Mouse (Mus musculus) lung, adult 18-20 months (tissue): ENCODE results near the gene Hoxd12.
A peak's percentile ranks its signal among the peaks of the same experiment; 100 is the strongest.

Experiments used
- DNase-seq, 2 experiments: peaks; one replicate each; pipeline ENCODE4 v3.0.0; 2022; ENCODE audit warnings: mixed read lengths in 2 of 2

Hoxd12 gene

DNA sequence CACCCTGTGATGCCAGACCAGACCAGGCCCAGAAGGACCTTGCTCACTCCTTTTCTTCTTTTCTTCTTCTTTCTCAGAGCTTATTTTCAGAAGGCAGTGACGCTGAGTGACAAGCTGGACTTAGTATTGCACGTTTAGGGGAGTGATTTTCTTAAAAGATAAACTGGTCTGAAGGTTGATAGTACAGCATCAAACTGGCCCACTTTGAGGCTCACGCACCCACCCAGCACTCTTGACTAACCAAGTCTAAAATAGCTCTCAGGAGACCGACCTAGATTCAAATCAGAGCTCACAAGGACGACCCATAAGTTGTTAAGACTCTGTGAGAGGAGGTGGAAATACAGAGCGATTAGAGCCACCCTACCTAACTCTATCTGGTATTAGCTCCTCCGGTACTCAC, 8.4 kb upstream of the Hoxd12 start:
- no peak for DNase-seq

DNA sequence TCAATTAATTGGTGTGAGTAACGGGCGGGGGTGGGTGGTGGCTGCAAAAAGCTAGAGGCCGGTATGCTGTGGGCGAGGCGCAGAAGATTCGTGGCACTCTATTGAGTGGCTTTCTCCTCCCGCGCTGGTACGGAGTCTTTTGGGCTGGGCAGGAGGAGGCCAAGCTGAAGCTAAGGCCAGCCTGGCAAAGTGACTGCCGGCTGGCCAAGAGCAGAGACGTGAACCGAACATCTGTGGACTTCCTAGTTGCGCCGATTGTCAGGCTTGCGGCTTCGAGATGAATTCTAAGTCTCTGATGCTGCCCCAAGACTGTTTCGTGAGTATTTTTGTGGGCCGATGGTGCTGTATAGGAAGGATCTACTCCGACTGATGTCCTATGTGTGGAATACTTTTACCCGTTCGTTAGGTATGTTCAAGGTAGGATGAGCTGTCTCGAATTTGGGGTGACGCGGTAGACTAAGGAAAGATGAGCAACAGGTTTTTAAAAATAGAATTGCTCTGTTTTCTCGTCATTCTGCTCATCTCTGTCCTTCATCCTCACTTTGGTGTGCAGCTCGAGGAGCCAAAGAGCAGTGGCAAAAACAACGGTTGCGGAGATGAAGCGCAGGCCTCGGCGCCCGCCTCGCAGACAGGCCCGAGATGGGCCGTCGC, 7.5 kb upstream of the Hoxd12 start:
- DNase-seq = no peak

DNA sequence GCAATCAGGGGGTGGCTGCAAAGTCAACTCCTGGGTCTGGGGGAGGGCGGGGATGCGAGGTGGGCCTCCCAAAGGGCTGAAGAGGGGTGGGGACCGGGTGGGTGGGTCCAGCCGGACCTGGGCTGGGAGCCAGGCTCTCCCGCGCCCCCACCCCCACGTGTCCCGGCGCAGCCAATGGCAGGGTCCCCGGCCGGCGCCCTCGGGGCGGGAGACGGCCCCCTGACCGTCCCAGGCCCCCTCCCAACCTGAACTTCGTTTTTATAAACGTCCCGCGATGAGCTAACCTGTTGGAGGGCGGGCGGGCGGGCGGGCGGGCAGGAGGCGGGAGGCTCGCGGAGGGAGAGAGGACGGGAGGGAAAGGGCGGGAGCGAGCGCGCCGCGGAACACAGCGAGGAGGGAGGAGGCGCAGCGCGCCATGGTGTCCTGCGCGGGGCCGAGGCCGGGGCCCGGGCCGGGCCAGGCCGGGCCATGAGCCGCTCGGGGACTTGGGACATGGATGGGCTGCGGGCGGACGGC, 6.9 kb upstream of the Hoxd12 start, which contains the start of gene Hoxd13:
Hoxd13 (plus strand) TSS at position 469 of the 516 bp plus-strand sequence.
- no peak for DNase-seq

DNA sequence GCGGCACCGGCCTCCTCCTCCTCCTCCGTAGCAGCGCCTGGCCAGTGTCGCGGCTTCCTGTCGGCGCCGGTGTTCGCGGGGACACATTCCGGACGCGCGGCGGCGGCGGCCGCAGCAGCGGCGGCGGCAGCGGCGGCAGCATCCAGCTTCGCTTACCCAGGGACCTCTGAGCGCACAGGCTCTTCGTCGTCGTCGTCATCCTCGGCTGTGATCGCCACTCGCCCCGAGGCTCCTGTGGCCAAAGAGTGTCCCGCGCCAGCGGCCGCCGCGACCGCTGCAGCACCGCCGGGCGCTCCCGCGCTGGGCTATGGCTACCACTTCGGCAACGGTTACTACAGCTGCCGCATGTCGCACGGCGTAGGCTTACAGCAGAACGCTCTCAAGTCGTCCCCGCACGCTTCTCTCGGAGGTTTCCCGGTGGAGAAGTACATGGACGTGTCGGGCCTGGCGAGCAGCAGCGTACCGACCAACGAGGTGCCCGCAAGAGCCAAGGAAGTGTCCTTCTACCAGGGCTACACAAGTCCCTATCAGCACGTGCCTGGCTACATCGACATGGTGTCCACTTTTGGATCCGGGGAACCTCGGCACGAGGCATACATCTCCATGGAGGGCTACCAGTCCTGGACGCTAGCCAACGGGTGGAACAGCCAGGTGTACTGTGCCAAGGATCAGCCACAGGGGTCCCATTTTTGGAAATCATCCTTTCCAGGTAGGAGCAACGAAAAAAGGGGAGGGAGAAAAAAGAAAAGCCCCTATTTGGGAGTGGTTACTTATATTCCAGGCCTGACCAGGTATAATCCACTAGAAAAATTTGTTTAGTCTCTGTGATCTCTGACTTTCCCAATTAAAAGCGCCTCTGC, 6.2 kb upstream of the Hoxd12 start:
- DNase-seq = no peak

DNA sequence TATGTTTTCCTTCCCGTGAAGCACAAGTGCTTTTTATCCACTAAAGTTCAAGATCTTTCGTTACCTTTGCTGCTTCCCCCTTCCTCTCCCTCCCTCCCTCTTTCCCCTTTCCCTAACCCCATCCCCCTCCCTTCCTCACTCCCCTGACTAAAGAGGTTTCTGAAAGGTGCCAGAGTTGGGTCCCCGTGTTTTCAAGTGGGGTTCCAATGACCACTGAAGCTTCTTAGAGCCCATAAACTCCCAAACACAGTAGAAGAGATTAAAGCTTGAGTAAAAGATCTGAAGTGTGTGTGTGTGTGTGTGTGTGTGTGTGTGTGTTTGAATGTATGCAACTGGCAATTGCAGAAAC, 5.6 kb upstream of the Hoxd12 start:
- no peak for DNase-seq

DNA sequence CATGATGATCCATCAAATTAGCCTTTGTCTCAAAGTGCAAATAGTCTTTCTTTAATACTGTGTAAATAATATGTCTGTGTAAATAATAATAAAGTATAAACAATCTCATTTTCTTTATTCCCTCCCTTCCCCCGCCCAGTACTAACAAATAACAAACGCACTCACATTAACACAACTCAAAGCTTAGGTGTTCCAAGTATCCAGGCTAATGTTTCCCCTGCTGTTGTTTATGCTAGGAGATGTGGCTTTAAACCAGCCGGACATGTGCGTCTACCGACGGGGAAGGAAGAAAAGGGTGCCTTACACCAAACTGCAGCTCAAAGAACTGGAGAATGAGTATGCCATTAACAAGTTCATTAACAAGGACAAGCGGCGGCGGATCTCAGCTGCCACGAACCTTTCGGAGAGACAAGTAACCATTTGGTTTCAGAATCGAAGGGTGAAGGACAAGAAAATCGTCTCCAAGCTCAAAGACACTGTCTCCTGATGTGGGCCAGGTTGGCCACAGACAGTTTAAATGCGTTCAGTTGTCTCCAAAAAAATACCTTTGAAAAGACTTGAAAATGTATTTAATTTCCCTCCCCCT, 5.1 kb upstream of the Hoxd12 start:
- no peak for DNase-seq

DNA sequence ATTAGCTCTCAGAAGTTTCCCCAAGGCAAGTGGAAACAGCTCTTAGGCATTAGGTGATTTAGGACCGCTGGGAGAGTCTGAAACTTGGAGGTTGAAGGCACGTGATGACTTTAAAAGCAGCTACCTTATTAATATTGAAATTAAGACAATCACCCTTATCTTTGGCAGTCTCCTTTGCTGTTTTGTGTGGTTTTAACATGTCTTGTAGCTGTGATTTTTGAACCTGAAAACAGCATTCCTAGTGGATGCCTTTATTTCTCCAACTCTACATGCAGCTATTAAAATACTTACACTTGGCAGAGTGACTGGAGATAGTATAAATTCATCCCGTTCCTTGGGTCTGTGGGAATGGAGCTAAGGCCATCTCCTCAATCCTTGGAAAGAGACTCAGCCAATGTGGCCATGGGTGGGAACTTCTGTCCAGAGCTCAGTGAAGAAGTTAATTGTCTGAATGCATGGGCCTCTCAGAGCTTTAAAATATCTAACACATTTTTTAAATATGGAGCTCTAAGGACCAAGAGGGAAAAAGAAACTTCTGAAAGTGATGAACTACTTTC, 4.1 kb upstream of the Hoxd12 start:
- DNase-seq = no peak

DNA sequence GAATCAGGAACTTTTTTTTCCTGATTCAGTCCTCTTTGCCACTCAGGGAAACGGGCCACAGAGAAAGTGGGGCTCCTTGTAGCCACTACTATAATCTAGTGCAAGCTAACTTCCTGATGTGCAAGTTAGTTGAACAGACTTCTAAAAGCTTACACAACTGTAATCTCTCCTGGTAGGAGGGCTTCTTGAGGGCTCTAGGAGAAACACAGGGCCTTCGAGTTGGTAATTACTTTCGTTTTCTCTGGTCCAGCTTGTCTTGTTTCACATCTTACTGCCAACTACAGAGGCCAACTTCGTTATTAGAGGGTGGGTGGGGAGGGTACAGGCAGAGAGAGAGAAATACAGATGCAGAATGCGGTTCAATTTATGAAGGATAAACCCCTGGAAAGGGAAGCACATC, 3.0 kb upstream of the Hoxd12 start:
- DNase-seq = no peak

DNA sequence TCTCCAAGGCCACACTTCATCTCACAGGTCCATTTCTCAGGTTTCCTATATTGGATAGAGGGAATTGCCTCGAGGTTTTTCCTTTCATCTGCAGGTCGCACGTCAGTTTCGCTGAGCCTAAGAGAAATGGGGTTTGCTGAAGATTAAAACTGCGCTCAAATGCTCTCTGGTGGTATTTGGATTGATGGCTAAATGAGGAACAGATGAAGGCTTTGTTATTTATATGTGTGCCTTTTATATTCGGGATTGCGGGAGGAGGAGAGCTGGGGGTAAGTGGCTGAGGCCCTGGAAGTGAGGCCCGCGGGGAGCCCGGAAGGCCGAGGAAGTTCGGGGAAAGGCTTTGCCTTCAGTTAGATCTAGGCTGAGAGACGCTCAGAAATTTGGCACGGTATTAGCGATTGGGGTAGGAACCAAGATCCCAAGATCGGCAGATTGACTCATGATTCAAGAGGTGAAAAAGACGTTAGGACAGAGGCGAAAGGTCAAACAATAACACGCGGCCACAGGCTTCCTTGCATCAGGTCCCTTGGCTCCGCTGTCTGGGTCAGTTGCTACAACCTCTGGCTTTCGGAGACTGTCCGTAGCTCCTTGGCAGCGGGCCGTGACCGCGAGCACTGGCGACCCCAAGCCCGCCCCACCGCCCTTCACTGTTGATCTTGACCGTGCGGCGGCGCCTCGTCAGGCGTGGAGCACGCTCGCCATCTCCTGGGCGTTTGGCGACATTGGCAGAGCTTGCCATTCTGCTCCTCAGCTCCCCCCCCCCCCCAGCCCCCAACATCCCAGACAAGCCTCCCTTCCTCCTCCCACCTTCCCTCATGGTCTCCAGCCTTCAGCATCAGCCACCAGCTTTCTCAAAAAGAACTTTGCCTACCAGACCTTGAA, 2.1 kb upstream of the Hoxd12 start:
- peak in 1 of 2 experiments; percentile 30 for DNase-seq

DNA sequence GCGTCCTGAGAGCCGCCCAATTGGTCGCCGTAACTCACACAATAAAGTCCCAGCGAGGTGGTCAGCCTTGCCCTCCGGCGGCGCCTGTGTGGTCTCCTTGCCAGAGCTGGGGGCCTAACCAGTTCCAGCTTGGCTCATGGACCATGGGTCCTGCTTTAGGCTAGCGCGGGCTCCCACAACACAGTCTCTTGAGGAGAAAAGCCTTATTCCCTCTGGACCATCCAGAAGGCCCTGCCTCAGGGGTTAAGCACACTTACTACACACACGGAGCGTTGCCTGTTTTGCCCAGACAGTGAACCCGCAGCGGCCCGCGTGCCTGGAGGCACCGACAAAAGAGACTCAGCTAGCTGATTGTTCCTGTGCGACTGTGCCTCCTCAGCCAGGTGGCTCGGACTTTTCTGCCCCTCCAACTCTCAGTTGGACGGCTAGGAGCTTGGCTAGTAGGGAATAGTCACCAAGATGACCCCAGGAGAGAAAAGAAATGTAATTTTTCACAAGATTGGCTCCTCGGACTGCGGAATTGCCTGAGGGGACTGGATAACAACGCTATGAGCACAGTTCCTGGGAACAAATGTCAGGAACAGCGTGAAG, 883 bp upstream of the Hoxd12 start:
- no peak for DNase-seq

DNA sequence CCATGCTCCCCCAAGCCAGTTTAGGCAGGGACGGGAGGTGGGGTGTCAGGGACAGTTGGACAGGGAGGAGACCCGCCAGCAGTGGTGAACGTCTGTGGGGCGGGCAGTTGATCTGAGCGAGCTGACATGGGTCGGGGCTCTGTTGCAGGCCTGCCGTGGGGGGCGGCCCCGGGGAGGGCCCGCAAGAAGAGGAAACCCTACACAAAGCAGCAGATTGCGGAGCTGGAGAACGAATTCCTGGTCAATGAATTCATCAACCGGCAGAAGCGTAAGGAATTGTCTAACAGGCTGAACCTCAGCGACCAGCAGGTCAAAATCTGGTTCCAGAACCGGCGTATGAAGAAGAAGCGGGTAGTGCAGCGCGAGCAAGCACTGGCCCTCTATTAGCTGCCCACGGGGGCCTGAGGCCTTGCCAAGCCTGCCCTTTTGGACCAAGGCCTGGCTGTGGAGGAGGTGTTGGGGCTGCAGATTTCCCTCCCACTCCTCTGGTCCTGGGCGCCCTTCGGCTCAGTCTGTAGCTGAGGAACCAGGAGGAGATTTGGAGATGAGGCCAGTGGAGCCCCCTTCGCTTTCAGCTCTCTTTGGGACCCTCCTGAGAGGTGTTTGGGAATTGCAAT, 961 bp downstream of the Hoxd12 start:
- no peak for DNase-seq

DNA sequence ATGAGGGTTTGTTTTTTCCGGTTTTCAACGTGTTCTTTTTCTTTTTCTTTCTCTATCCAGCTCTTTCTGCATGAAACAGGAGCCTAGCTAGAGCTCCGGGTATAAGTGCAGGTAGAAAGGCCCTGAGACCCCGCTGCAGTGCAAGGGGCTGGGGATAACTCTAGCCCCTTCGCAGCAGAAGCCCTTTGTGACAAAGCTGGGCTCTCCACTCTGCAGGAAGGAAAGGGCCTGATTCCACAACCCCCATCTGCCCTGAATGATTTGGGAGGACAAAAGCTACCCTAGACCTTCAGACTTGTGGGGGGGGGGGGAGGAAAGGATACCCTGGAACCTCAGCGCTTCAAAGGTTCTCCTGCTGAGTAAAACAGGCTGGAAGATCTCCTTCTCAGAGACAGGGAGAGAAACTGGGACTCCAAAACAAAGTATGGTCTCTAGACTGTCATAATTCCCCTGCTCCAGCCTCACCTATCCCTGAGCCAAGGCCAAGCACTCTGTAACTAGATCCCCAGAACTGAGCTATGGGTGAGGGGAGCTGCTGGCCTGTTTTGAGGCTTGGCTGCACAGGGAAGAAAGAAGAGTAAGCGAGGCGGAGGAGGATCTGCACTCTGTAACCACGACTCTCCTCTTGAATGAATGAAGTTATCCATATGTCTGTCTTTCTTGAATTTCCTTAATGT, 1.7 kb downstream of the Hoxd12 start:
- DNase-seq = no peak

DNA sequence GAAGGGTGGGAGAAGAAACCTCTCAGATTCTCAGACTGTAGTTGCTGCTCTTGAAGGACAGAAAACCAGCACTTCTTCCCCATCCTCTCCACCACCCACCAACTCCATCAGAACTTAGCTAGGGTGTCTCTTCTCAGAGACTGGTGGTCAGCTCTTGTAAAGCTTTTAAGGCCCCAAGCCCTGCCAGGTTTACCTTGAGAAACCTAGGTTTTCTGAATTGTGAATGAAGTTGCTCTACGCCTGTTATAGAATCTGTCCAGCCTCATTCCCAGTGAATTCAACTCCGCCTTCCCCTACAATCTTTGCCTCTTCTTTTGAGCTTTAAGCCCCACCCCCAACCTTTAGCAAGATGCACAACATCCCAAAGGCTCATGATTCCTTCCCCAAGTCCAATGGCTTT, 2.3 kb downstream of the Hoxd12 start:
- DNase-seq = no peak

DNA sequence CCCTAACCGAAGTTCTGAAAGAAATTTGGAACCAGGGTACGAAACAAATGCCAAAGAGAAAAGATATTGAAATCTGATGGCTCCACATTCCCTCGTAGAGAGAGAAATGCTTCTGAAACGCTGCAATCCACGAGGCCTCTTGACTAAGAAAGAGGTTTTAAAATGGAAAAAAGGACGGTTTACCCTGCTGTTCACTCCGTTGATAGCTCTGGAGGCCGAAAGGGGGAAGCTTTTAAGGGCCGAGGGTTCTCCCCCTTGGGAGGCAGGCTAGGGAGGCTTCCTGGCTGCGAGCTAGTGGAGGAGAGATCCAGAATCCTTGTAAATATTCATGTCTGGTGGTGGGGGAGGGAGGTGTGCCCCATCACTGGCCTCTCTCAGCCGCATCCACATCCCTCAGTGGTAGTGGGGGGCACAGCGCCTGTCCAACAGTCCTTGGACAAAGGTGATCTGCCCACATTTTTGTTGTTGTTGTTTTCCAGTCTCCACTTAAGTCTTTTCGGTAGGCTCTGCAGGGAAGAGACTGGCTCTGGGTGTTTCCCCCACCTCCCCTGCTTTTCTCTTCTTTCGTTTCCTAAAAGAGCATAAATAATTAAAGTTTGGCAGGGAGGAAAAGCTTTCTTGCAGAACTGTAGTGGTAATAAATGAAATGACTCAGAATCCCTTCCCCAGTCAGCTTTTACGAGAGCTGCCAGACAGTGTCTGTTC, 4.2 kb downstream of the Hoxd12 start, which contains the start of gene Hoxd11:
Hoxd11 (plus strand) TSS at position 667 of the 705 bp plus-strand sequence.
- DNase-seq = no peak

DNA sequence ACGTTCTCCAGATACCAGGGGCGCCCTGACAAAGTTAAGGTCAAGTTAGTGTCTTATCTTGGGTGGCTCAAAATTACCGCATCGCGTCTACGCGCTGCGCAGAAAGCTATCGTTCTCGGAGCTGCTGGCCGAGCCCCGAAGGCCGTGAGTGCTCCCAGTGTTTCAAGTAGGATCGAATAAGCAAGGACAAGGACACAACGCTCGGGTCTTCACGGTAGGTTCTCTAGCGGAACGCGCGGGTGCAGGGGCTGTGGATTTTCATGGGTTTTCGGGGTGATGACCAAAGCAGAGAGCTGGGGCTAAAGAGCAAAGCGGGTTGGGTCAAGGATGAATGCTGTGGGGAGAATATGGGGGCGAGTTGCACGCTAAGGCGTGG, 4.8 kb downstream of the Hoxd12 start:
- no peak for DNase-seq

DNA sequence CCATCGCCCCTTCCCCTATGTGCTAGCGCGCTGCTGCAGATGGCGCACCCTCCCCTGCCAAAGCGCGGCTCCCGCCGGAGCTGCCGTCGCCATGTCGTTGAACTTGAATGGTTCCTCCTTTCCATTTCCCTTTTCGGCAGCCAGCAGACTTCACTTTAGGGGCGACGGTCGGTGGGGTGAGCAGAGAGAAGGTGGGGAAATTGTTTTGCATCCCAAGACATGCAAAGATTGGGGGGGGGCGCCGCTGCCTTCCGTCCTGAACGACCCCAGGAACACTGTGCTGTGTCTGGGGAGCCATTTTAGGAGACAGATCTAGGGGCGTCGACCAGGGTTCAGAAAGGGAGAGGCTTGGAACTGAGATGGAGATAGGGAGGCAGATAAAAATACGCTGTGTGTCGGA, 5.2 kb downstream of the Hoxd12 start:
- DNase-seq = no peak

DNA sequence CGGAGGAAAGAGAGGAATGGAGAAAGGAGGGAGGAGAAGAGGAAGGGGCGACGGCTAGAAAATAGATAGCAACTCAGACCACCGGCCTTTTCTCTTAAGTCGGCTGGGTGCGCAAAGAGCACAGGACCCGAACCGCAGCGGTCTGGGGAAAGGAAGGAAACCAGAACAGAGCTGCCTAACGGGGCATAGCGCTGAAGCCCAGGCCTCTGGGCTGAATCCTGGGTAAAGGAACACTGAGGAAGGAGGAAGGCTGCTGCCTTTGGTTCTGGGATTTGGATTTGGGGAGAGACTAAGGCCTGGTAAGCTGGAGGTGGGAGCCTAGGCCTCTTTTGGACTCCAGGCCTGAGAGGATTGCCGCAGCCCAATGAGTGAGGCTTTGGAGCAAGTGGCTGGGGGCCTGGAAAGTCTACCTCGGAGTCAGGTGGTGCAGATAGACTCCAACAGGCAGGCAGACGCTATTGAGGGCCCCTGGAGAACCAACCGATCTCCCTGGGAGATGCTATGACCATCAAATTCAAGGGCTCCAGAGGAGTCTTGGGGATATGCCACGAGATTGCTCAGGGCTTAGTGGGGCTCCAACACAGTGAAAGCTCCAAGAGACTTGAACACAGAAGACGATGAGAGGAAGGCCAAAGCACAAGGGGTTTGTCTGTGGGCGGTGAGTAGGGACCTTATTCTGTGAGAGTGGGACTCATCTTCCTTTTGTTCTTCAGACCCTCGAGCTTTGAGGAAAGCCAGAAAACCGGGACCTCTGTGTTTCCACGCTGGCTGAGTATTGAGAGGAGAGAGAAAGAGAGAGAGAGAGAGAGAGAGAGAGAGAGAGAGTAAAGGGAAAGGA, 6.0 kb downstream of the Hoxd12 start:
- no peak for DNase-seq

DNA sequence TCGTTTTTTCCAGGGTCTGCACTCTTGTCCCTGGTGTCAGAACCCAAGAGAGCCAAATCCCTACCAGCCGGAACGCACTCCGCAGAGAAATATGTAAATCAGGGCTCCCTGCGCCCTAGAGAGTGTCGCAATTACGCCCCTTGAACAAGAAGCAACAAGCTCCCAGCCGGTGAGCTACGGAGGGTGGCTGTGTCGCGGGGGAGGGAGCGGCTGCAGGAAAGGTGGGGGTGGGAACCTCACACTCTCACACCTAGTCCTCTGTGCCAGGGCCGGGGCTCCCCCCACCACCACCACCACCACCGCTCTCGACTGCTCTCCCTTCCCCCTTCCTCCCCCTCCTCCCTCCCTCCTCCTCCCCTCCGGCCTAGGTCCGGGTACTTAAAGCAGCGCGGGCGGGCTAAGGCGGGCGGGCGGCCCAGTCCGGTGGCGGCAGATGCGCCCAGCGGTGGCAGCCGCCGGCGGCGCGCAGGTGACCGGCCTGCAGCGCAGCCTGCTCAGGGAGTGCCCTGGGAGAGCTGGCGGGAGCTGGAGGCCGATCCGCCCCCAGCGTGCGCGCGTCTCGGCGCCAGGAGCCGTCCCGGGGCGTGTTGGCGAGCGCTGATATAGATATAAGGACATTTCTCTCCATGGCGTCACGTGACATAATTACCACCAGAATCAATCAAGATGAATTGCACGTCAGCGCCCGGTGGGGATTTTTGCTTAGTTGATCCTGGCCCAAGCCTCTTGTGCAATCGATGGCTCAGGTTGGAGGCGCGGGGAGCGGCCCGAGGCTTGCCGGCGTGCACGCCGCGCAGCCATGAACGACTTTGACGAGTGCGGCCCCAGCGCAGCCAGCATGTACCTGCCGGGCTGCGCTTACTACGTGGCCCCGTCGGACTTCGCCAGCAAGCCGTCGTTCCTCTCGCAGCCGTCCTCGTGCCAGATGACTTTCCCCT, 7.0 kb downstream of the Hoxd12 start:
- no peak for DNase-seq
